Mouse (Mus musculus): ENCODE data around the gene Lrp6. TPM values are rescaled to one million over a fixed set of nuclear protein-coding genes. Genes with fewer than 3 reads are reported as not detected.

Lrp6 gene
- polyA plus RNA-seq, 1 experiment from 2014 or later = 12.4 TPM

DNA sequence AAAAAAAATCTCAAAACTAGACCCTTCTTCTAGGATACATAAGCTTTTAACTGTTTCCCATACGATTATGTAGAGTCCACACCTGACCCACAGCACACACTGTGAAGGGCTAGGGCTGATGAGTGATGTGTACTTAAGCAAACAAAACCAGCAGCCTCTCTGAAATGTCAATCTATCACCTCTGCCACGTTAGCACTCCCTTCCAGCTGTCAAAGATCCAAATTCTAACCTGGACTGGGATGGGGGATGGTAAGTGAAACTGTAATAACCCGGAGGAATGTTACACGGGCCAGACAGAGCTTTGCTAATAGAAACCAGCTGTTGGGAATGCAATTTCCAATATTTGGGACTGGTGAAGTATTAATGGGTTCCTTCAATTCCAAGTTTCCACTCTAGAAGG is 61.9 kb downstream of the Lrp6 start:
- Histone ChIP-seq H3K27me3 (replicated peaks; ENCODE audit: control insufficient read depth, insufficient read depth, low read length) (no peaks in the 10 kb centered on the region), H3K4me1 (replicated peaks; ENCODE audit: control insufficient read depth, insufficient read depth, low read length) (no peaks in the 10 kb centered on the region), H3K36me3 (ENCODE audit: control insufficient read depth, insufficient read depth) (peaks cover 24% of the 10 kb centered on the region), H3K4me2 (replicated peaks; ENCODE audit: low read depth) (no peak overlapping the region), H3K9ac (ENCODE audit: low read depth, low read length) (no peak overlapping the region), H3K27ac (ENCODE audit: low read depth, low read length) (no peak overlapping the region), H3K4me3 (ENCODE audit: low read depth, low read length) (no peak overlapping the region), H3K9me3 (ENCODE audit: control insufficient read depth) (no peaks in the 10 kb centered on the region)
- 29% methylated on average over 4 of the region's 4 CpGs for WGBS
- TF ChIP-seq CTCF (IDR thresholded peaks at IDR 0.05; ENCODE audit: low read depth) = no peak
- ATAC-seq = no peak

DNA sequence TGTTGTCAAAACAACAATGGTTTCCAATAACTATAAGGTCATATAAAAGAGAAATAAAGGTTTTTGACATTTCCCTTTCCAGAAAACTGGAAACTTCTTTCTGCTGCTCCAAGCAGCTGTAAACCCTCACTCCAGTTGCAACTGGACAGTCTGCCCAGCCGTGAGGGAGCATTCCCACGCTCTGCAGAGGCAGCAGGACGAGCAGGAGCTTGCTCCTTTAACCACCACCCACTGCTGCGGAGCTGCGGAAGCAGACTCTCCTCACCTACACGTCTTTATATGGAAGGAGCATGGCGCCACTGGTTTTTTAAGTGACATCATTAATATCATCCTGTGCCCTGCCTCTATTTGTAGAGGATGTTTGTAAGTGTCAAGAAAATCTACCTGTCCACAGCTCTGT is 64.4 kb downstream of the Lrp6 start:
- no peaks in the 10 kb centered on the region for H3K9me3 ChIP-seq (ENCODE audit: control insufficient read depth)
- H3K27ac ChIP-seq (ENCODE audit: low read depth, low read length) = no peak overlapping the region
- no peaks in the 10 kb centered on the region for H3K4me1 ChIP-seq (replicated peaks; ENCODE audit: control insufficient read depth, insufficient read depth, low read length)
- H3K4me2 ChIP-seq (replicated peaks; ENCODE audit: low read depth) = no peak overlapping the region
- TF ChIP-seq CTCF (IDR thresholded peaks at IDR 0.05; ENCODE audit: low read depth) = no peak
- no peak for ATAC-seq
- WGBS = 55% methylated on average over 7 of the region's 7 CpGs
- peaks cover 23% of the 10 kb centered on the region for H3K36me3 ChIP-seq (ENCODE audit: control insufficient read depth, insufficient read depth)
- no peak overlapping the region for H3K4me3 ChIP-seq (ENCODE audit: low read depth, low read length)
- no peaks in the 10 kb centered on the region for H3K27me3 ChIP-seq (replicated peaks; ENCODE audit: control insufficient read depth, insufficient read depth, low read length)
- no peak overlapping the region for H3K9ac ChIP-seq (ENCODE audit: low read depth, low read length)

DNA sequence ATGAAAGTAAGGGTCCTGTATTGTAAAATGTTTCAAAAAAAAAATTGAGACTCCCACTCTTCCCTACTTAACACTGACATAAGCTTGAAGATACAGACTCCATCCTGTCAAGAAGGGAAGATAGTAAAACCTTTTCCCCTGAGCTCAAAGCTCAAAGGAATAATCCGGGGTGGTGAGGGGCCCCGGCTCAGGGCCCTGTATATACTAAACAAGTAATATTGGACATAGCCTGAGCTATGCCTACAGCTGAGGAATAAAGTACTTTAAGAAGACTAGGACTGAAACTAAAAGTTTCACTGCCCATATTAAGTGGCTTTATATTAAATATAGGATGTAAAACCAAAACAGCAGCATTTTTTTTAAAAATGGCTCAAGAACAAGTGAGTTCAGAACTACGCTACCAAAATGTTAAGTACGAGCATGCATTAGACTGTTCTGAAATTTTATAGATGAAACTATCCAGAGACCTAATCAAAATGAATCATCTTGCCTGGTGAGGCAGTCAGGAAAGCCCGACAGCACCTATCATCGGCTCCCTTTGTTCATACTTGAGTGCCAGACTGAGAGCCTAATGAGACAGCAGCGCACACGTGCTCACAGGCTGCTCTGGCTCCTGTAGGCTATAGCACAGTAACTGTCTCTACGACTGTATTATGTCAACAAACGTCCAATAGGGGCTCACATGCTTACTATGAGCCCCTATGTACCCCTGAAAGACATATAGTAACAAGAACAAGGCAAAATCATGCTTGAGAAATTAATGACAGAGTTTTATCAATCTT is 66.2 kb downstream of the Lrp6 start:
- TF ChIP-seq CTCF (IDR thresholded peaks at IDR 0.05; ENCODE audit: low read depth) = no peak
- H3K9me3 ChIP-seq (ENCODE audit: control insufficient read depth) = no peaks in the 10 kb centered on the region
- H3K27me3 ChIP-seq (replicated peaks; ENCODE audit: control insufficient read depth, insufficient read depth, low read length) = no peaks in the 10 kb centered on the region
- H3K4me2 ChIP-seq (replicated peaks; ENCODE audit: low read depth) = no peak overlapping the region
- 50% methylated on average over 10 of the region's 10 CpGs for WGBS
- H3K9ac ChIP-seq (ENCODE audit: low read depth, low read length) = no peak overlapping the region
- no peak overlapping the region for H3K4me3 ChIP-seq (ENCODE audit: low read depth, low read length)
- ATAC-seq = no peak
- no peak overlapping the region for H3K27ac ChIP-seq (ENCODE audit: low read depth, low read length)
- H3K4me1 ChIP-seq (replicated peaks; ENCODE audit: control insufficient read depth, insufficient read depth, low read length) = no peaks in the 10 kb centered on the region
- H3K36me3 ChIP-seq (ENCODE audit: control insufficient read depth, insufficient read depth) = peaks cover 10% of the 10 kb centered on the region; the same call in 1 of the 2 replicates

DNA sequence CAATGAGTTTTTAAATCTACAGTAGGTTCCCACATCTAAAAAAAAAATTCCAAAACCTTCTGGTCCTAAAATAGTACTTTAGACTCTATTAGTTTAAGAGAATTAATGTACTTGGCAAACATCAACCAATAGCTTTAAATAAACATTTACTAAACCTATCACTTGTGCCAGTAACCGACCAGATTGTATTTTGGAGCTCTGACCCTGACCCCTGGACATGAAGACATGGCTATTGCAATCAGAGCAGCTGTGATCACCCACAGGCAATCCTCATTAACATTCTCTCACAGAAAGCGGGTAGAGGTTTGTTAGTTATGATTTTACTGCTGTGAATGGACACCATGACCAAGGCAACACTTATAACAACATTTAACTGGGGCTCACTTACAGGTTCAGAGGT is 67.7 kb downstream of the Lrp6 start:
- Histone ChIP-seq H3K27ac (ENCODE audit: low read depth, low read length) (no peak overlapping the region), H3K27me3 (replicated peaks; ENCODE audit: control insufficient read depth, insufficient read depth, low read length) (no peaks in the 10 kb centered on the region), H3K4me3 (ENCODE audit: low read depth, low read length) (no peak overlapping the region), H3K36me3 (ENCODE audit: control insufficient read depth, insufficient read depth) (peaks cover 6% of the 10 kb centered on the region; the same call in 1 of the 2 replicates), H3K4me2 (replicated peaks; ENCODE audit: low read depth) (no peak overlapping the region), H3K9ac (ENCODE audit: low read depth, low read length) (no peak overlapping the region), H3K9me3 (ENCODE audit: control insufficient read depth) (no peaks in the 10 kb centered on the region), H3K4me1 (replicated peaks; ENCODE audit: control insufficient read depth, insufficient read depth, low read length) (no peaks in the 10 kb centered on the region)
- ATAC-seq = no peak
- WGBS = 46% methylated on average over 2 of the region's 2 CpGs
- no peak for TF ChIP-seq CTCF (IDR thresholded peaks at IDR 0.05; ENCODE audit: low read depth)

DNA sequence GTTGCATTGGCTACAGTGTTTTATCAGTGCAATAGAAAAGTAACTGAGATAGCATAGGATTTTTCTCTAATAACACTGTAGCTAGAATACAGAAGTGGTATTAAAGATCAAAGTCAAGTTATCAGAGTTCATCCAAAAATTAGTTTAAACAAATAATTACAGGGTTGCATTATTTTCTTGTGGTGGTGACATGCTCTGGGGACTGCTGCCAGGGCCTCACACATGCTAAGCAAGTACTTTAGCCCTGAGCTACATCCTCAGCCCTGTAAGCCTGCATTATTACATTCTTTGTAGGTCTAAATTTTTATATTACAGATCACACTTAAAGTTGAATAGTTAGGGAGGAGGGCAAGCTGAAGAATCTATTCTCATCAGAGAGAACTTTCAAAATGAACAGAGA is 68.2 kb downstream of the Lrp6 start:
- no peak overlapping the region for H3K9ac ChIP-seq (ENCODE audit: low read depth, low read length)
- H3K4me2 ChIP-seq (replicated peaks; ENCODE audit: low read depth) = no peak overlapping the region
- H3K4me1 ChIP-seq (replicated peaks; ENCODE audit: control insufficient read depth, insufficient read depth, low read length) = no peaks in the 10 kb centered on the region
- no peak overlapping the region for H3K4me3 ChIP-seq (ENCODE audit: low read depth, low read length)
- peaks cover 3% of the 10 kb centered on the region; the same call in 1 of the 2 replicates for H3K36me3 ChIP-seq (ENCODE audit: control insufficient read depth, insufficient read depth)
- no peaks in the 10 kb centered on the region for H3K27me3 ChIP-seq (replicated peaks; ENCODE audit: control insufficient read depth, insufficient read depth, low read length)
- H3K9me3 ChIP-seq (ENCODE audit: control insufficient read depth) = no peaks in the 10 kb centered on the region
- no peak for TF ChIP-seq CTCF (IDR thresholded peaks at IDR 0.05; ENCODE audit: low read depth)
- H3K27ac ChIP-seq (ENCODE audit: low read depth, low read length) = no peak overlapping the region
- no peak for ATAC-seq

- H3K27me3 ChIP-seq (replicated peaks; ENCODE audit: control insufficient read depth, insufficient read depth, low read length) = no peaks in the 10 kb centered on the region
- no peak for ATAC-seq
- H3K27ac ChIP-seq (ENCODE audit: low read depth, low read length) = no peak overlapping the region
- no peak overlapping the region for H3K4me3 ChIP-seq (ENCODE audit: low read depth, low read length)
- no peak overlapping the region for H3K9ac ChIP-seq (ENCODE audit: low read depth, low read length)
- no peak overlapping the region for H3K4me2 ChIP-seq (replicated peaks; ENCODE audit: low read depth)
- no peaks in the 10 kb centered on the region for H3K9me3 ChIP-seq (ENCODE audit: control insufficient read depth)
- 72% methylated on average over 8 of the region's 8 CpGs for WGBS
- TF ChIP-seq CTCF (IDR thresholded peaks at IDR 0.05; ENCODE audit: low read depth) = no peak
- H3K36me3 ChIP-seq (ENCODE audit: control insufficient read depth, insufficient read depth) = peaks cover 3% of the 10 kb centered on the region; the same call in 1 of the 2 replicates
- H3K4me1 ChIP-seq (replicated peaks; ENCODE audit: control insufficient read depth, insufficient read depth, low read length) = no peaks in the 10 kb centered on the region
These were observed 71.7 kb downstream of the Lrp6 start for GRCm38 (mm10) chr6:134494828-134495698.

Data from intestine, postnatal 0 days (tissue).